Mouse (Mus musculus) E14TG2a.4 (cell line): ENCODE measurements around the gene 2810006K23Rik.

Experiments
- H3K27me3 ChIP-seq: 2 replicates; pipeline ENCODE4 v1.6.1; 2014; ENCODE audit warnings: low read length, control low read depth; ENCODE audit not compliant: insufficient read depth
- H3K36me3 ChIP-seq: 2 replicates; pipeline ENCODE4 v1.6.1; 2014; ENCODE audit warnings: low read length, control low read depth; ENCODE audit not compliant: insufficient read depth
- H3K4me1 ChIP-seq: replicated peaks from 2 replicates; pipeline ENCODE4 v1.6.1; 2014; ENCODE audit warnings: low read depth, low read length, control low read depth
- H3K4me3 ChIP-seq: replicated peaks from 2 replicates; pipeline ENCODE4 v1.5.1; 2014; ENCODE audit warnings: mild to moderate bottlenecking, low read length
- H3K9me3 ChIP-seq: 2 replicates; pipeline ENCODE4 v1.6.1; 2014; ENCODE audit warnings: low read length, control low read depth
- CTCF ChIP-seq: conservative IDR thresholded peaks from 2 replicates; pipeline ENCODE4 v1.5.1; 2014; ENCODE audit warnings: low read length
- NANOG ChIP-seq: IDR thresholded peaks from 2 replicates; pipeline ENCODE4 v1.6.1; 2014; ENCODE audit warnings: borderline replicate concordance, low read length, mixed read lengths
- POU5F1 ChIP-seq: IDR thresholded peaks from 2 replicates; pipeline ENCODE4 v1.6.1; 2014; ENCODE audit warnings: low read length, borderline replicate concordance

The 2810006K23Rik gene

DNA sequence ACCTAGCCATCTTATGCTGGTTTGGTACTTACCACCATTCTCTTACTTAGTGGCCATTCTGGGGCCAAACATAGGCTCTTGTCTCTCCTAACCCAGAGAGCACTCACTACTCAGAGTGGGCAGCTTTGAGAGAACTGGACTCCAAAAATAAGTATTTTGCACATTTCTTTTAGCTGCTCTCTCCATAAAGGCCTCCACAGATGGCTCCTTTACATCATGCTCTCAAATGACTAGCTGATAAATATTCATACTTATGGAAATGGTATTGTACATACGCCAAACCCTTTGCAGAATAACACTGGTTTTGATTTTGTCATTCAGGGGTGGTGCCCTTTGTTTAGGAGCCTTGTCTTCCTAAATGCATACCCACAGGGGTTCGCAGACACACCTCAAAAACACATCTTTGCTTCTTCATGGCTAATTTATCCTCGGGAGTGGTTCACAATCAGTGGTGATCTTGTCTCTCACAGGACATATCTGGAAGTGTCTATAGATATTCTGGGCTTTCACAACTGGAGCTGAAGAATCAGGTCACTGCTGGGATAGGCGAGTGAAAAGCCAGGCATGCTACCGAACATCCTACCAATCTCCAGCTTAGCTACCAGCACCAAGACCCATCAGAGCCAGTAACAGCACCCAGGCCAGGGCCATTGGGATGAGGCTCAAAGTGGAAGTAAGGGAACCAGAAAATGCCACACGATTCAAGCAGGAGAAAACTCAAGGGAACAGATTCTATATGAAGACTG lies 36.5 kb downstream of the 2810006K23Rik start:
- Histone ChIP-seq H3K27me3 (no peaks in the 10 kb centered on the region), H3K36me3 (peaks cover 19% of the 10 kb centered on the region), H3K4me3 (no peak overlapping the region), H3K9me3 (no peaks in the 10 kb centered on the region), H3K4me1 (peaks cover 13% of the 10 kb centered on the region)
- TF ChIP-seq POU5F1 = no peak
- no peak for TF ChIP-seq NANOG
- TF ChIP-seq CTCF = no peak

DNA sequence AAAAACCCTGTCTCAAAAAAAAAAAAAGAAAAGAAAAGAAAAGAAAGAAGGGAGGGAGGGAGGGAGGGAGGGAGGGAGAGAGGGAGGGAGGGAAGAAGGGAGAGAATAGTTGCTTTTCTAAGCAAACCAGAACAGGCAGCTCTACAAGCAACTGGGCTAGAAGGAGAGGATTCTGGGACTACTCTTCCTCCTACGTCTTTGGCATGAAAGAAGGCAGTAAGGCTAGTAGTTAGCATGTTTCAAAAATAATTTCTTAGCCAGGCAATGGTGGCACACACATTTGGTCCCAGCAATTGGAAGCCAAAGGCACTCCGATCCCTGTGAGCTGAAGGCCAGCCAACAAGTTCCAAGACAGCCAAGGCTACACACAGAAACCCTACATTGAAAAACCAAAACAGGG lies 37.9 kb downstream of the 2810006K23Rik start:
- no peak for TF ChIP-seq CTCF
- TF ChIP-seq NANOG = no peak
- no peak for TF ChIP-seq POU5F1

DNA sequence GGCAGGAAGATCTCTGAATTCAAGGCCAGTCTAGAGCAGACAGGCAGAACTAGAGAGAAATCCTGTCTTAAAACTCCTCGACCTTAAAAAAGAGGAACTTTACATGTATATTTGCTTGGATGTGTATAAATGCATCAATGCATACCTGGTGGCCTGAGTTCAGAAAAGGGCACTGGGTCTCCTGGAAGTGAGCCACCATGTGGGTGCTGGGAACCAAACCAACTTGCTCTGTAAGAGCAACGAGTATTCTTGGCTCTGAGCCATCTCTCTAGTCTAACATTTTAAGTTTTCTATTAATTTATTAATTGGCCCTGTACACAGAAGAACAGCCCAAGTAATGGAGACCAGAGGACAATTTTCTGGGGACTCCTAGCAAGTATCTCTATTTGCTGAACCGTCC lies 38.8 kb downstream of the 2810006K23Rik start:
- H3K27me3 ChIP-seq = no peaks in the 10 kb centered on the region
- H3K36me3 ChIP-seq = peaks cover 42% of the 10 kb centered on the region
- peaks cover 10% of the 10 kb centered on the region for H3K4me1 ChIP-seq
- no peak for TF ChIP-seq CTCF
- TF ChIP-seq POU5F1 = no peak
- TF ChIP-seq NANOG = no peak
- H3K9me3 ChIP-seq = no peaks in the 10 kb centered on the region
- no peak overlapping the region for H3K4me3 ChIP-seq

More for the DNA sequence above, 37.9 kb downstream of the 2810006K23Rik start:
- H3K27me3 ChIP-seq = no peaks in the 10 kb centered on the region
- H3K9me3 ChIP-seq = no peaks in the 10 kb centered on the region
- no peak overlapping the region for H3K4me3 ChIP-seq
- H3K36me3 ChIP-seq = peaks cover 33% of the 10 kb centered on the region
- H3K4me1 ChIP-seq = peaks cover 13% of the 10 kb centered on the region

DNA sequence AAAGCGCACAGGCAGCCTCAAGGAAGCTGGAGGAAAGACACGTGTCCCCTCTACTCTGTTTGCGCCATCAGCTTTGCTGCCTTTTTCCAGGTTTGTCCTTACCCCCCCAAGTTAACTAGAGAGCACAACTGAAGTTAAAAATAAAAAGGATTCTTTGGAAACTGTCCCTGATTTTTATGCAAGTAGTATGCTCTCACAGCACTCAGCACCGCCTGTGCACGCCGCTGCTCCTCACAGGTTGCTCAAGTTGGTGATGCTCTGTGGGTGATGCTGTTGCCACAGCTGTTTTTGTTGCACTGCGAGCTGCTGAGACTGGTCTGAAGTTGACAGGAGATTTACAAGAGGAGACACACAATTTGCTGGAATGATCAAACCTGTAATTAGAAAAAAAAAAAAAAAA lies 46.4 kb downstream of the 2810006K23Rik start:
- peaks cover 97% of the 10 kb centered on the region for H3K36me3 ChIP-seq
- TF ChIP-seq POU5F1 (no peak), CTCF (no peak), NANOG (no peak)
- H3K4me3 ChIP-seq = no peak overlapping the region
- H3K4me1 ChIP-seq = 0 out of 2 replicates have a peak, but pooled peaks cover 5% of the 10 kb centered on the region
- no peaks in the 10 kb centered on the region for H3K9me3 ChIP-seq
- H3K27me3 ChIP-seq = no peaks in the 10 kb centered on the region

DNA sequence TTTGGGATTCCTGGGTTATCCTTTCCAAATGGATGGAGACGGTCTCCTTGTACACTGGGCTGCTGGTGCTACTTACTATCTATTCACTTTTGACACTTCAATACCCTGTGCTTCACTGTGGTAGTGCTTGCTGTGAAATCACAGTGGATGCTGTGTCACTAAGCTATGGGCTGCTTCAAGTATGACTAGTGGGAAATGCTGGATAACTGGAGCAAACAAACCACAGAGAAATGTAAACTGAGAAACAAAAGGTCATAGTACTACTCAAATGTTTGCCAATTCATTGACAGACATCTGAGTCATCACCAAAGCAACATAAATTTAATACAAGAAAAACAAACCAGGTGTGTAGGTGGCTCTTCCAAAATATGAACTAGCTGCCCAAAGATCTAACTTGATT lies 48.5 kb downstream of the 2810006K23Rik start:
- H3K27me3 ChIP-seq = no peaks in the 10 kb centered on the region
- TF ChIP-seq CTCF = no peak
- TF ChIP-seq POU5F1 = no peak
- TF ChIP-seq NANOG = no peak
- no peaks in the 10 kb centered on the region for H3K9me3 ChIP-seq
- 0 out of 2 replicates have a peak, but pooled peaks cover 5% of the 10 kb centered on the region for H3K4me1 ChIP-seq
- no peak overlapping the region for H3K4me3 ChIP-seq
- H3K36me3 ChIP-seq = peaks cover 97% of the 10 kb centered on the region

DNA sequence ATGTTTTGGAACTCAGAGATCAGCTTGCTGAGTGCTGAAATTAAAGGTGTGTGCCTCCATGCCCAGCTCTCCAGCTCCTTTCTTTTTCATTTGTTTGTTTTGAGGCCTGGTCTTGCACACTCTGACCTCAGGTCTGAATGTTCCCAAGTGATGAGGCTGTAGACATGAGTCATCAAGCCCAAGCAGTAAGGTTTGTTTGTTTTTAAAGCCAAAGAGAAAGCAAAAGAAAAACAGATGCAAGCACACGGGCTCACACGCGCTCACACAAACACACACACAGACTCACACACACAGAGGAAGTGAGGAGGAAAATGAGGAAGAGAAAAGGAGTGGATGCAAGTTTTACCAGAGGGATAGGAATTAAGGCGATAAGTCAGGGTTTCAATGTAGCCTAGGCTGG lies 49.3 kb downstream of the 2810006K23Rik start:
- TF ChIP-seq NANOG (no peak), CTCF (no peak), POU5F1 (no peak)

DNA sequence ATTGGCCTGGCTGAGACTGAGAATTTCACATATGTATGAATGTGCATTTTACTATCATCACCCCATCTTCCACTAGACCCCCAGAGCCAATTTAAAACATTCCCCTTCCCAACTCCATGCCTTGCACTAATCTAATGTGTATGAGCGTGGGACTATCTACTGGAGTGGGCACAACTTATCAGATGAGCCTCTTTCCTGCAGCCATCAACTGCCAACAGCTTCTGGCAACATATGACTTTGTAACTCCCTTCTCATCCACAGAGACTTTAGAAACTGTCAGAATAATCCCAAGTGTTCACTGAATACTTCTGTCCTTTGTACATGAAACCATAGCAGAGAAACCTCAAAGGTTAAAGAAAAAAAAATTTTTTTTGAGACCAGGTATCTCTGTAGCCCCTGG lies 52.2 kb downstream of the 2810006K23Rik start:
- Histone ChIP-seq H3K4me3 (no peak overlapping the region), H3K9me3 (no peaks in the 10 kb centered on the region), H3K36me3 (peaks cover 97% of the 10 kb centered on the region), H3K27me3 (no peaks in the 10 kb centered on the region), H3K4me1 (no peaks in the 10 kb centered on the region)
- TF ChIP-seq POU5F1 = no peak

More for the DNA sequence above, 49.3 kb downstream of the 2810006K23Rik start:
- no peak overlapping the region for H3K4me3 ChIP-seq
- no peaks in the 10 kb centered on the region for H3K4me1 ChIP-seq
- H3K9me3 ChIP-seq = no peaks in the 10 kb centered on the region
- no peaks in the 10 kb centered on the region for H3K27me3 ChIP-seq
- H3K36me3 ChIP-seq = peaks cover 97% of the 10 kb centered on the region

DNA sequence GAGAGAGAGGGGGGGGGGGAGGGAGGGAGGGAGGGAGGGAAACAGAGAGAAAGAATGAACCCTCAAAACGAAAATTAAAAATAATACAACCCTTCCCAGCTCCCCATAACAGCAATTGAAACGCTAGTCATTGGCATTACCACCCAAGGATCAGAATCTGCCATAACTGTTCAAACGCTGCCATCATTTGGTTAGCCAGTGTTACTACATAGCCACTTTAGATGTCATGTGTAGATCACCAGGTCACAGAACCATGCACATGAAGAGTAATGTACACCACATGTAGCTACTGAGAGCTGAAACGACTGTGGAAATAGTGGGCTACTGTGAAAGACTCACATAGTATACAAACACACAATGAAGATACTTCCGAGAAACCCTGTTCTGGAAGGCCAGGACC lies 60.0 kb downstream of the 2810006K23Rik start:
- no peaks in the 10 kb centered on the region for H3K4me1 ChIP-seq
- H3K36me3 ChIP-seq = peaks cover 96% of the 10 kb centered on the region
- H3K27me3 ChIP-seq = no peaks in the 10 kb centered on the region
- TF ChIP-seq POU5F1 (no peak), CTCF (peak; percentile 41)
- H3K4me3 ChIP-seq = no peak overlapping the region
- no peaks in the 10 kb centered on the region for H3K9me3 ChIP-seq
